Mouse (Mus musculus) lung, postnatal 14 days (tissue): ENCODE measurements around the gene Hvcn1.
A peak's percentile ranks its signal among the peaks of the same experiment; 100 is the strongest.

ENCODE experiments used
- DNase-seq: peaks from one replicate; pipeline ENCODE4 v3.0.0; 2021

Gene Hvcn1

DNA sequence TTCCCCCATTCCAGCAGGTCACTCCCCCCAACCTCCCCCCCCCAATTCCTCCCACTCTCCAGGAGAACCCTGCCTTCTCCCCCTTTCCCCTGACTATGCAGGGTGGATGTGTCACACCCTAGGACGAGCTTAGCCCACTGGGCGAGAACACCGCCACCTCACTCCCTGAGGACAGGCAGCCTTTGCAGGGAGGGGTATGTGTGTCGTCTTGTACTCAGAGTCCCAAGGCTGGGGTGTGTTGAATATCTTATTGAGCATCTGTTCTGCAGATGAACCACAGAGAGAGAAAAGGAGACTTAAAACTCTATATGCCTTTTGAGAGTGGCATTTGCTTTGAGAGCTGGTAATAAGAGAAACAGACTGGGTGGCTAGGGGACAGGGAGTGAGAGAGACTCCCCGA, 30.6 kb downstream of the Hvcn1 start:
- DNase-seq = no peak

DNA sequence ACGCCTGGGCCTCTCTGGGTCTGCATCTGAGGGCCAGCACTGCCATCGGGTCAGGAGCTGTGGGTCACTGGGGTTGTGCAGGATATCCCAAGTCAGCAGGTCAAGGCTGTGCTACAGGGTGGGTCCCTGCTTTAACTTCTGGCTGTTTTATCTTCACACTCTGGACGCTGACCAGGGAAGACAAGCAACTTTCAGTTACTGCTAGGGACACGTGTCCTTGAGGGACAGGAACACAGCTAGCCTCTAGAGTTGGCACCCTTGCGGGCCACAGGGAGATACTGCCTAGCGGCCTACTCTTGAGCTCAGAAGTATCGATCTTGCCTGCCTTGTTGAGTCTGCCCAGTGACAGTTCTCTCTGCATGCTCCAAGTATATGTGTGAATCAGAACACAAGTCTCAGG, 33.0 kb downstream of the Hvcn1 start:
- DNase-seq = no peak

DNA sequence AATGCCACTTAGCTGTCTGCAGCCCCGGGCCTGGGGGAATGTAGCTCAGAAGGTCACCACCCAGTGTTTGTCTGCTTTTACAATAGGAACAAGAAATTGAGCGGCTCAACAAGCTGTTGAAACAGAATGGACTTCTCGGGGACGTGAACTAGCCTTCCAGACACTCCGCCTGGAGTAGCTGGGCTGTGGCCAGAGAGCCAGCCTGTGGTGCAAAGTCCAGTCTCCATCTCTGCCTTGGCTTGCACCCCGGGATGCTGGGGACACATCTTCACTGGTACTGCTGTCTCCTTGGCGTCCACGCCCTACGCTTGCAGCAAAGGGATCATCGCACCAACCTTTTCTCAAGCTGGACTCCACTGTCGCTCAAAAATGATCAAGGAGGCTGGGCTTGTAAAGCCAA, 33.9 kb downstream of the Hvcn1 start:
- no peak for DNase-seq

GRCm38 (mm10) chr5:122240989-122241388, 34.4 kb downstream of the Hvcn1 start:
- DNase-seq = no peak

GRCm38 (mm10) chr5:122242521-122243123, 36.0 kb downstream of the Hvcn1 start:
- no peak for DNase-seq

DNA sequence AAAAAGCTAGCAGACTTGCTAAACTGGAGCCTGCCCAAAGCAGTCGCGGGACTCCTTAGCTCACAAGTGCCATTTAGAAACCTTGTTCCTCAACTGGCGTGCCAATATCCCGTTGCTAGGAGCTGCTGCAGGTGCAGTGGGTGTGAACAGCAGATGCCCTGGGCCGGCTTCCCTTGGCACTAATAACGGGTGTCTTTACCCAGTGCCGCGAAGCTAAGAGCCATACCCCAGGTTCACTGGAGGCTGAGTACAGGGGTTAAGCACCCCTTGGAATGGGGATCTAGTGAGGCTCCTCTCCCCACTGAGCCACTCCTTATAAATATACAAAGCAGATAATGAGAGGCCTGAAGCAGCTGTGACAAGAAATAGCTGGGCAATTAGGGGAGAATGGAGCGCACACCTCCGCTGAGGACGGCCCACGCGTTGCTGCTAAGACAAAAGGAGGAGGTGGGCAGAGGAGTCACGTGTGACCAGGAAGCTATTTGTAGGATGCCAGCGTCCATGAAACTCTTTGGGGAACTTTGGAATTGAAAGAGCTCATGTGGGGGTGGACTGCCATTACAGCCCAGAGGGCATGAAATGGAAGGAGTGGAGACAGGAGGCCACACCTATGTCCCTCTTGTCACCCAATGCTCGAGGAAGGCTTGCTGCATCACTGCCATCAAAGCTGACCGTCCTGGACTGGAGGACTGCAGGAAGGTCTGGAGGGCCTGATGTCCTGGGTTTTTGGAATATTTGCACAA, 37.3 kb downstream of the Hvcn1 start:
- no peak for DNase-seq

GRCm38 (mm10) chr5:122245186-122245585, 38.6 kb downstream of the Hvcn1 start:
- no peak for DNase-seq

GRCm38 (mm10) chr5:122246547-122247167, 40.1 kb downstream of the Hvcn1 start:
- DNase-seq = no peak

- no peak for DNase-seq
Measured at GRCm38 (mm10) chr5:122247529-122247928, 40.9 kb downstream of the Hvcn1 start.

DNA sequence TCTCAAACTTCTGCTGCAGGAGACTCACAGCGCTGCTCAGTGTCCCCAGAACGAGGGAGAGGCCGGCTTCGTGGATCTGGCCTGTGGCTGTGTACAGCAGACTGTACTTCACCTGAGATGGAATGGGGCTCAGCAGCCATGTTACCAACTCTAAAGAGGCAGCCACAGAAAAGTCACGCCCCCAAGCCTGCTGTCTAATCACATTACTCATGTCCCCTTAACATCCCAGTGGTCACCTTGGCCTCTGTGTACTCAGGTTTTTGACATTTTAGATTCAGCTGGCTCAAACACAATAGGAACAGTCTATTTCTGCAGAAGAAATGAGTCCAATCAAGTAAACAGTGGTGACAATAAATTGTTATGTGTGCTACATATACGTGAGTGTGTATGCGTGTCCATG, 41.3 kb downstream of the Hvcn1 start:
- no peak for DNase-seq

DNA sequence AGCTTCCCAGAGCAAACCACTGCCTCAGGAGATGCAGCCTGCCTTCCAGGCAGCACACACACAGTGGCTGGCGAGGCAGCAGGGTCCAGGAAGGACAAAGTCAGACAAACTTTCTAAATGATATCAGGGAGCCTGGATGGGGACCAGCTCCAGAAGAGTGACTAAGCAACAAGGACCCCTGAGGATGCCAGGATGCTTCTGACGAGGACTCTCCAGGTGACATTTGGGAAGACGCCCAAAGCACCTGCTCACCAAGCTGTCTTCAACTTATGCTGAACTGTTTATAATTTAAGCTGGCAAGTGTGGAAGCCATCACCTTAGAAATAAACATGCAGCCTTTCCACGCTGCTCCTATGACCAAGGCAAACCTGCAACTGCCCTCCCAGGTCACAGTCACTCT, 42.7 kb downstream of the Hvcn1 start:
- no peak for DNase-seq

DNA sequence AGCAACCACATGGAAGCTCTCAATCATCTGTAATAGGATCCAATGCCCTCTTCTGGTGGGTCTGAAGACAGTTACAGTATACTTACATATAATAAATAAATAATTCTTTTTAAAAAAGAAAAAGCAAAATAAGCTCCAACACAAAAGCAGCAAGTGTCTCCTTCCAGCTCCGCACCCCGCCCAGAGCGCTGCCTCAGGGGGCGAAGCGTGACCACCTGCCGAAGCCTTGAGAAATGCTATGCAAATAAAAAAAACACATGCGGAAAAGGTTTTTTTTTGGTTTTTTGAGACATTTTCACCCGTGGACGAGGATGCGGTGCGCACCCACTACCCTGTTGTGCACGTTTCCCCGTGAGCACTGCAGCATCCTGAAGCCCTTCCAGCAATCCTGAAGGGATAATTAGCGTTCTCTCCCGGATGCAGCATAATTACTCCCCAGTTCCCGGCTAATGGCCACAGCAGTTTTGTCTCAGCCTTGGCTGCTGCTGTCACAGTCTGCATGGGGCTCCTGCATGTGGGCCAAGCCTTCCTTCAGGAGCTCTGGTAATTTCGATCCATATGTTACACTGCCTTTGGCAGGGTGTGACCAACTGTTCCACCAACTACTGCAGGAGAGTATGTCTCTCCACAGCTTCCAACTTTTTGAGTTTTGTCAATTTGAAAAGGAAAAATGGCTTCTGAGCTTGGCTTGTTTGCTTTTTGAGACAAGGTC, 45.4 kb downstream of the Hvcn1 start:
- no peak for DNase-seq

DNA sequence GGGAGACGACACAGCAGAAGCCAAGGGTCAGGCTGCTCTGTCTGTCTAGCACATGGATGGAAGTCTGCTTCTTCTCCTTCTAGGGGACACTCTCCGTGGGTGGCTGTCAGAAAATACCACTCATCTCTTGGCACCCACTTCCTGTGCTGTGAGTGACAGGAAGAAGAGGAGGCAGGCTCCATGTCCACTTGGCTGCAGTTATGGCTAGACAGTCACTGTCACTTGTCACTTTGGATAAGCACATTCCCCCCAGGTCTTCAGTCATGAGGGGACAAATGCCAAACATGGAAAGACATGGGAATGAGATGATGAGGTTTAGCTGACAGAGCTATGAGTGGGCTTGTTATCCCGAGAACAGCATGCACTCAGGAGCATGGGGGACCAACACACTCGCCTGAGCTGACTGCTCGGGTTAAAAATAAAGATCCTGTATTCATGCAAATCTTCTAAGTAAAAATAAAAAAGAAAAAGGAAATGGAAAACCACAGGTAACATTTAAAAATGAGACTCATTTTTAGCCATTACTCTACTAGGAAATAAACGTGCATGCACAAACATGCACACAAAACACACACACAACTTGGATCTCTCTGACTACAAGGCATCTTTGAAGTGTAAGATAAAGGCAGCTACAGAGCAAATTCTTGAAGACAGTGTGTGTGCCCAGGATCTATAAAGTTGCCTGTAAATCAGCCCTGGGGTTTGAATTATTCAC, 51.6 kb downstream of the Hvcn1 start:
- no peak for DNase-seq

GRCm38 (mm10) chr5:122262104-122262503, 55.5 kb downstream of the Hvcn1 start:
- DNase-seq = no peak

- peak; percentile 91 for DNase-seq
Measured at GRCm38 (mm10) chr5:122263933-122264905, 57.6 kb downstream of the Hvcn1 start, which contains the start of gene Tctn1. TSS of gene Tctn1 (minus strand) at chr5:122264460.

- DNase-seq = no peak
Measured at GRCm38 (mm10) chr5:122265187-122265586, 58.6 kb downstream of the Hvcn1 start.

- no peak for DNase-seq
Measured at GRCm38 (mm10) chr5:122265942-122266341, 59.3 kb downstream of the Hvcn1 start.

DNA sequence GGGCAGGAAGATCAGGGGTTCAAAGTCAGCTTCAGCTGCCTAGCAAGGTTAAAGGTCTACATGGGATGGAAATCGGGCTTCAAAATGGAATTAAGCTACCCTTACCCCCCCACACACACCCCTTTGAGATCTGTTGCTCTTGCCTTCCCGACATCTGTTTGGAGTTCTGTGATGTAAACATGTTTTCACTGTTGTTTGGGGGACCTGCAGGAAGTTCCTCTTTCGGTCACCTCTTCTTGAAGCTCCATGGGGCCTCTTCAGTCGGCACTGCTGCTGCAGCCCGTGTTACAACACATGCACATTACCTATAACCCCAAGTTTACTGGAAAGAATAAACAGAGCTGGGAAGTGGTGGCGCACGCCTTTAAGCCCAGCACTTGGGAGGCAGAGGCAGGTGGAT, 60.5 kb downstream of the Hvcn1 start:
- DNase-seq = no peak

DNA sequence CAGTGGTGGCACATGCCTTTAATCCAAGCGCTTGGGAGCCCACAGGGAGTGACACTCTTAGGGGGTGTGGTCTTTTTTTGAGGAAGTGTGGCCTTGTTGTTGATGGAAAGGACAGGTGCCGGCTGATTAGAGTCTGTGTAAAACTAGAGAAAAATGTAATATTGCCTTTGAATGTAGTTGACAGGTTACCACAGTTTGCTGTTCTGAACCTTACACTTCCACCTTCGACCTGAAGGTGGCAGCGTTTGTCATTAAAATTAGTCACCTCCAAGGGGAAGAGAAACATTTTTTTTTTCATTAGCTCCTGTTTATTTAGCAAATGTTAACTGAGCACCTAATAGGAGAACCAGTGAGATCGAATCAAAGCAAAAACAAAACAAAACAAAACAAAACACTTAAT, 61.3 kb downstream of the Hvcn1 start:
- peak; percentile 86 for DNase-seq

GRCm38 (mm10) chr5:122268858-122269604, 62.4 kb downstream of the Hvcn1 start:
- DNase-seq = peak; percentile 16

DNA sequence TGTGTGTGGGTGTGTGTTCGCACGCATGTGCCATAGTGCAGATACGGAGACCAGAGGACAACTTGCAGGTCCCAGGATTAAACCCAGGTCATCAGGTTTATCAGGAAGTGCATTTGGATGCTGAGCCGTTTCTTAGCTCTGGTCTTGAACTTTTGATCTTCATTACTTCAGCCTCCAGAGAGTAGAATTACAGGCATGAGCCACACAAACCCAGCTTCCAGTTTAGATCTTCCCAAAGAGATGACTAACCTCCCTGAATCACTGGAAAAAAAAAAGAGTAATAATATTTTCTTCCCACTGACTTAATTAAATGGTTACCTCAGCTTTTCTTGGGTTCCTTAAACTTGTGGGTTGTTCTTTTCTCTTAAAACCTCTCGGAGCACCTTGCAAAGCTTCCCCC, 66.2 kb downstream of the Hvcn1 start:
- DNase-seq = no peak
